Mouse (Mus musculus): Measurements from ENCODE around the gene Dab1. TPM values are rescaled to one million over a fixed set of nuclear protein-coding genes. Genes with fewer than 3 reads are reported as not detected.

Dab1 gene
- polyA plus RNA-seq, 1 experiment from 2014 or later, result not detected

DNA sequence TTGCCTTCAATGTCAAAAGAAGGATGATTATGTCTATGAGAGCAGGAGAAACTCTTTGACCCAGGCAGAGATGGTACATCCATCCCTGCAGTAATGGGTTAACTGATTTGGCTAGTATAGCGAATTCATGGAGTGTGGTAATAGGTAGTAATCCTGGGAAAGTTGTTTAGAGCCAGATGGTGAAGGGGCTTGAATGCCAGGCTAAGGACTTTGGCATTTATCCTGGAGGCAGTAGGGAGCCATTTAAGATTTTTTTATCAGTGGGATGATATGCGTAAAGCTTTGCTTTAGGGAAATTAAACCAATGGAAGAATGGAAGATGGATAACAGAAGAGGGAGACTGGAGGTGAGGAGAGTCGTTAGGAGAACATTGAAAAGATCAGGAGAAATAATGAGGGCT is 669.2 kb downstream of the Dab1 start:
- H3K79me2 ChIP-seq (ENCODE audit: inconsistent target), result no peaks in the 10 kb centered on the region
- no peak overlapping the region for H3K27ac ChIP-seq
- H3K36me3 ChIP-seq (ENCODE audit: inconsistent target), result no peaks in the 10 kb centered on the region
- H3K4me3 ChIP-seq (ENCODE audit: inconsistent target), result no peak overlapping the region
- WGBS (ENCODE audit: missing documents), result 83% methylated on average over 3 of the region's 3 CpGs

DNA sequence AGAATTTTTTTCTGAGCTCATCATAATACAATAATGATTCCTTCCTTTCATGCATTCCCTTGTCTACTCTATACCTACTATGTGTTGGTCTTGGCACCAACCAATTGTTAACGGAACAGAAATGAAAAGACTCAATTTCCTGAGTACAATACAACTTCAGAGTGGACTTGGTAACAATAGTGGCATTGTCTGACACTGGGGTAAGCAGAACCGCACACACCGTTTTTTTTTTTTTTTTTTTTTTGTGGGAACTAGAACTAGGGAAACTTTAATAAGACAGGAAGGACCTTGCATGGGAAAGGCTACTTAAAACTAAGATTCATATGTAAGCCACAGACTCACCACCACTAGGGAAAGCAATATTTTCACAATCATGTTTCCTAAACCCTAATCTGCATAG is 682.6 kb downstream of the Dab1 start:
- 56% methylated on average over 3 of the region's 3 CpGs for WGBS (ENCODE audit: missing documents)
- Histone ChIP-seq H3K27ac (no peak overlapping the region), H3K4me3 (ENCODE audit: inconsistent target) (no peak overlapping the region), H3K36me3 (ENCODE audit: inconsistent target) (no peaks in the 10 kb centered on the region), H3K79me2 (ENCODE audit: inconsistent target) (no peaks in the 10 kb centered on the region)

DNA sequence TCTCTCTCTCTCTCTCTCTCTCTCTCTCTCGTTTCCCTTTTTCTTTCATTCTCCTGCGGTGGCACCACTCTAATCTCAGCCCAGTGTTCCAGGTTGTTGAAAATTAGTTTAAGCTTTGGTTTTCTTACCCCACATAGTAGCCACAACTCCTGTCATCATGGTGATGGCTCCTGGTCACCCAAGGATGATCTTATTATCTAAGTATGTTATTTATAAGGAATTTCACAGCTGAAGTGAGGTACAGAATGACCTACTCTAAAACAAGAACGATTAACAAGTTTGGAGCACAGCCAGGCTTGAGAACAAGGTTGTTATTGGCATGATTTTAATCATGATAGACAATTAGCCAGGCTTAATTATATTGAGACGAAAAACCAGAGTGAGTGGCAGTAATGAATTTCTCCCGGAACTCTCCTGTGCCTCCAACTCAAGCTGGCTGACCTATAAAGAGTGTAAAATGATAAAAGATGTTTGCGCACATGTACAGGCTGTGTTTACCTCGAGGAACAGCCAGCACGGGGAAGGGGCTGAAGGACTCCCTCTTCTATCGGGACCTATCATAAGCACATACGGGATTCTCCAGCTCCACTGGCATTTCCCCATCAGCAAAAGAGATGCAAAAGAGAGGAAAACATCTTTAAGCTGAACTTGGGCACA is 684.0 kb downstream of the Dab1 start:
- no peaks in the 10 kb centered on the region for H3K79me2 ChIP-seq (ENCODE audit: inconsistent target)
- H3K36me3 ChIP-seq (ENCODE audit: inconsistent target), result no peaks in the 10 kb centered on the region
- 78% methylated on average over 9 of the region's 10 CpGs for WGBS (ENCODE audit: missing documents)
- H3K27ac ChIP-seq, result no peak overlapping the region
- H3K4me3 ChIP-seq (ENCODE audit: inconsistent target), result no peak overlapping the region

DNA sequence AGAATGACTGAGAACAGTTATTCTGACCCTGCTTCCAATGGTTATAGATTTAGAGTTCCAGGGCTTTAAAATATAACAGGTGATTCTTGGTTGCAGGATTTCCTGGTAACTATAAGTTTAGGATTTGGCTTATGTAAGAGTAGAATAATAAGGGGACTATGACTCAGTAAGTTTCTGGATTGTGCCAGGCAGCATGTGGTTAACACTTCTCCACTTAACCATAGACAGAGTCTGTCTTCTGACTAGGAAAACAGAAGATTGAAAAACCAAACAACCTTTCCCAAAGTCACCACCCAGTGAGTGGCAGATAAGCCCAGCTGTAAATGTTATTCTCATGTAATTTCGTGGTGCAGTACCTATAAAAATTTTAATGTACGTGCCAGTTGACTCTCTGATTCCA is 688.6 kb downstream of the Dab1 start:
- no peak overlapping the region for H3K27ac ChIP-seq
- no peaks in the 10 kb centered on the region for H3K36me3 ChIP-seq (ENCODE audit: inconsistent target)
- WGBS (ENCODE audit: missing documents), result 72% methylated on average over 2 of the region's 2 CpGs
- no peak overlapping the region for H3K4me3 ChIP-seq (ENCODE audit: inconsistent target)
- no peaks in the 10 kb centered on the region for H3K79me2 ChIP-seq (ENCODE audit: inconsistent target)

DNA sequence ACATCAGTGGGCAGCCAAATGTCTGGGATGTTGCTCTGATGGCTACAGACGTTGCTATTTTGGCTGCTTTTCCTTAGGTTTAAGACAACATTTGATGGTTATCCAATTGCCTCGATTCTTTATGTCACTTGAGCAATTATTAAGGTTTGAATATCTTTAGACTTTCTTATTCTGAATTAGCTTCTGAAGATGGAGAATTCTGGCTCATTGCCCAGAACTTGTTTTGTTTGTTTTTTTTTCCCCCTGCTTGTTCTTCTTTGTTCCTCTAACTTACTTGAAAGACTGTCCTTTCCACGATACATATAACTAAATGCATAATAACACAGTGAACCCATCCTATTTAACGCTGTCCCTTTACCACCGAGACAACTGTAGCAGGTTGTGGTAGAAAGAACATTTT is 707.1 kb downstream of the Dab1 start:
- Histone ChIP-seq H3K36me3 (ENCODE audit: inconsistent target) (no peaks in the 10 kb centered on the region), H3K4me3 (ENCODE audit: inconsistent target) (no peak overlapping the region), H3K79me2 (ENCODE audit: inconsistent target) (no peaks in the 10 kb centered on the region), H3K27ac (no peak overlapping the region)
- 75% methylated on average over 5 of the region's 5 CpGs for WGBS (ENCODE audit: missing documents)

GRCm38 (mm10) chr4:104331896-104332295 is 712.7 kb downstream of the Dab1 start:
- H3K27ac ChIP-seq, result no peak overlapping the region
- H3K4me3 ChIP-seq (ENCODE audit: inconsistent target), result no peak overlapping the region
- no peaks in the 10 kb centered on the region for H3K36me3 ChIP-seq (ENCODE audit: inconsistent target)
- 63% methylated on average over 6 of the region's 6 CpGs for WGBS (ENCODE audit: missing documents)
- H3K79me2 ChIP-seq (ENCODE audit: inconsistent target), result no peaks in the 10 kb centered on the region

GRCm38 (mm10) chr4:104332399-104332798 is 713.2 kb downstream of the Dab1 start:
- WGBS (ENCODE audit: missing documents), result 61% methylated on average over 3 of the region's 3 CpGs
- Histone ChIP-seq H3K79me2 (ENCODE audit: inconsistent target) (no peaks in the 10 kb centered on the region), H3K4me3 (ENCODE audit: inconsistent target) (no peak overlapping the region), H3K36me3 (ENCODE audit: inconsistent target) (no peaks in the 10 kb centered on the region), H3K27ac (no peak overlapping the region)

GRCm38 (mm10) chr4:104337279-104337678 is 718.1 kb downstream of the Dab1 start:
- no peaks in the 10 kb centered on the region for H3K79me2 ChIP-seq (ENCODE audit: inconsistent target)
- WGBS (ENCODE audit: missing documents), result 84% methylated on average over 10 of the region's 10 CpGs
- H3K4me3 ChIP-seq (ENCODE audit: inconsistent target), result no peak overlapping the region
- H3K27ac ChIP-seq, result no peak overlapping the region
- H3K36me3 ChIP-seq (ENCODE audit: inconsistent target), result no peaks in the 10 kb centered on the region

GRCm38 (mm10) chr4:104338382-104338781 is 719.2 kb downstream of the Dab1 start:
- WGBS (ENCODE audit: missing documents), result 90% methylated on average over 2 of the region's 2 CpGs

GRCm38 (mm10) chr4:104361345-104361744 is 742.2 kb downstream of the Dab1 start:
- Histone ChIP-seq H3K36me3 (ENCODE audit: inconsistent target) (no peaks in the 10 kb centered on the region), H3K27ac (no peak overlapping the region), H3K4me3 (ENCODE audit: inconsistent target) (no peak overlapping the region), H3K79me2 (ENCODE audit: inconsistent target) (no peaks in the 10 kb centered on the region)
- WGBS (ENCODE audit: missing documents), result 69% methylated on average over 1 of the region's 1 CpGs

More at GRCm38 (mm10) chr4:104338382-104338781, 719.2 kb downstream of the Dab1 start:
- Histone ChIP-seq H3K79me2 (ENCODE audit: inconsistent target) (no peaks in the 10 kb centered on the region), H3K4me3 (ENCODE audit: inconsistent target) (no peak overlapping the region), H3K27ac (no peak overlapping the region), H3K36me3 (ENCODE audit: inconsistent target) (no peaks in the 10 kb centered on the region)

GRCm38 (mm10) chr4:104366491-104366890 is 747.3 kb downstream of the Dab1 start:
- no peak overlapping the region for H3K27ac ChIP-seq
- no peaks in the 10 kb centered on the region for H3K36me3 ChIP-seq (ENCODE audit: inconsistent target)
- 9% methylated on average over 8 of the region's 8 CpGs for WGBS (ENCODE audit: missing documents)
- no peaks in the 10 kb centered on the region for H3K79me2 ChIP-seq (ENCODE audit: inconsistent target)
- no peak overlapping the region for H3K4me3 ChIP-seq (ENCODE audit: inconsistent target)

DNA sequence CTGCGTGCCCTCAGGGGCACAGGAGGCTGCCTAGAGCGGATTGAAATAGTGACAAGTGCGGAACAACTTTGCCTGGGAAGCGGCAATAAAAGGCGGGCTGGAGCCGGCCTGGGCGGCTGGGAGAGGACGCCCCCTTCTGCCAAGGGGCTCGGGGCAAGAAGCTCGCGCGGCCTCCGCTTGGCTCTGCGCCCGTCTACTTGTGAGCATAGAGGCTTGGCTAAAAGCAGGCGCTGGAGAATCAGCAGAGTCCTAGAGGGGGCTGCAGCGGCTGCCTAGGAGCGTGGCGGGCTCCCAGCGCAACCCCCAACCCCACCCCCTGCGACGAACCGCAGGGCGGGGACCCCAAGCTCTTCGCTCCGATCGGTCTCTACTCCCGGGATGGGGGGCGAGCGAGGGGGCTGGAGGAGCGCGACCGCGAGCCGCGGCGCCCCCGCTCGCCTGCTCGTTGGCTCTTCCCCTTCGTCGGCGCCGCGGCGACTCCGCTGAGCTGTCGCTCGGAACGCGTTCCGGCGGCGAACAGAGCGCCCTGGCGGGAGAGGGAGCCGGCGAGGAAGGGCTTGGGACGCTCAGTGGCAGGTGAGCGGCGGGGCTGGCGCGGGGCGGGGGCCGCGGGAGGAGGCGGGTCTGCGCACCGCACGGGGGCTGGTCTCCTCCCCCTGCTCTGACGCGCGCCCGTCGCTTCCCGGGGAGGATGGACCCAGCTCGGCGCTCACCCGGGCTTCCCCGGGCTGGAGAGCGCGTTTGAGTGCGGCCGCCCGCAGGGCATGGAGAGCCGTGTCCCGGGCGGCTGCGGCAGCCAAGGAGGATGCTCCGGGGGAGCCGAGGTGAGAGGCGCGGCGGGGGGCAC is 748.0 kb downstream of the Dab1 start:
- WGBS (ENCODE audit: missing documents), result 2% methylated on average over 88 of the region's 94 CpGs

GRCm38 (mm10) chr4:104367741-104368411 is 748.7 kb downstream of the Dab1 start:
- Histone ChIP-seq H3K4me3 (ENCODE audit: inconsistent target) (no peak overlapping the region), H3K79me2 (ENCODE audit: inconsistent target) (no peaks in the 10 kb centered on the region), H3K36me3 (ENCODE audit: inconsistent target) (no peaks in the 10 kb centered on the region), H3K27ac (no peak overlapping the region)
- 5% methylated on average over 48 of the region's 48 CpGs for WGBS (ENCODE audit: missing documents)

More for the DNA sequence above, 748.0 kb downstream of the Dab1 start:
- no peak overlapping the region for H3K4me3 ChIP-seq (ENCODE audit: inconsistent target)
- H3K36me3 ChIP-seq (ENCODE audit: inconsistent target), result no peaks in the 10 kb centered on the region
- H3K79me2 ChIP-seq (ENCODE audit: inconsistent target), result no peaks in the 10 kb centered on the region
- no peak overlapping the region for H3K27ac ChIP-seq

GRCm38 (mm10) chr4:104368561-104369021 is 749.4 kb downstream of the Dab1 start:
- Histone ChIP-seq H3K79me2 (ENCODE audit: inconsistent target) (no peaks in the 10 kb centered on the region), H3K4me3 (ENCODE audit: inconsistent target) (no peak overlapping the region), H3K27ac (no peak overlapping the region), H3K36me3 (ENCODE audit: inconsistent target) (no peaks in the 10 kb centered on the region)
- WGBS (ENCODE audit: missing documents), result 4% methylated on average over 12 of the region's 20 CpGs

DNA sequence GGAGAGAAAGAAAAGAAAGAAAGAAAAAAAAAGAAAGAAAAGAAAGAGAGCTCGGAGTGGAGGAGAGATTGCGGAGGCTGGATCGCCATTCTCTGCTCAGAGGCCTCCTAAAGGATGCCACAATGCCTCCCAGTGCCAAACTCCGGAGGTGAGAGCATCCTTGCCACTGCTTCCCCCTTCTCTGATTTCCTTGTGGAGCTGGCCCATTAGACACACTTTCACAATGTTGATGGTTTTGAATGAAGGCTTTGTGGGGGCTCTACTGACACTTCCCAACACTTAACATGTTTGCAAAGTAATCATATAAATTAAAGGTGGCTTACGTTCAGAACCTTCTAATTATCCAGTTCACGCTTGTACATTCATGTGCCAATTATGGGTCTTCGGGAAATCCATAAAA is 749.9 kb downstream of the Dab1 start:
- no peaks in the 10 kb centered on the region for H3K36me3 ChIP-seq (ENCODE audit: inconsistent target)
- 18% methylated on average over 7 of the region's 7 CpGs for WGBS (ENCODE audit: missing documents)
- H3K27ac ChIP-seq, result no peak overlapping the region
- no peaks in the 10 kb centered on the region for H3K79me2 ChIP-seq (ENCODE audit: inconsistent target)
- no peak overlapping the region for H3K4me3 ChIP-seq (ENCODE audit: inconsistent target)
